Mouse (Mus musculus): Measurements from ENCODE around the gene Fam69a. TPM values are rescaled to one million over a fixed set of nuclear protein-coding genes. Genes with fewer than 3 reads are reported as not detected.
A peak's percentile ranks its signal among the peaks of the same experiment; 100 is the strongest.

Gene Fam69a
- polyA plus RNA-seq, 1 experiment from 2014 or later, result 48.5 TPM

DNA sequence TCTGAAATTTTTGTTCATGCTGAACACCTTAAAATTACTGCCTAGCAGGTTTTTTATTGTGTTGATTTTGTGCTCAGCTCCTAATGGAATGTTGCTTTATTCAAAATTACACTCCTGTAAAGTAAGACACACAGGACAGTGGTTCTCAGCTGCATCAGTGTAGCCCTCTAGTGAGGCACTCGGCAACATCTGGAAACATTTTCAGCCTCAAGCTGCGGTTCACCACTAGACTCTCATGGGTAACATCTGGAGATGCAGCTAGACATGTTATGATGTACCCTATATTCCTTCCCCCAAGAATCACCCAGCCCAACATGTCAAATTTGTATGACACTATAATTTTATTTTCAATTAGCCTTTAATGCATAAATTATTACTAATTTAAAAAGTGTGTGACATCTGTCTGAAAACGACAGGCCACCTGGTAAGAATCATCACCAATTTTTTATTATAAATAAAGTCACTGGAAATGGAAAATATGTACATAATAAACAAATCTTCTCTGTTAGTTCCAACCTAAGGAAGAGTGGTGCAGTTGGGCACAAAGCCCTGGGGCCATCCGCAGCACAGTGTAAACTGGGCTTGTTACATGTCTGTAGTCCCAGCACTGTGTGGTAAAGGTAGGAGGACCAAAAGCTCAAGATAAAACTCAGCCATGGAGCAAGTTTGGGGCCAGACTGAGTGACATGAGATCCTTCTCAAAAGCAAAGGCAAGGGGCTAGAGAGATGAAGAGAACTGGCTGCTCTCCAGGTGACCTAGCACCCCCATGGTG is 53.5 kb downstream of the Fam69a start:
- 86% methylated on average over 4 of the region's 4 CpGs for WGBS
- Histone ChIP-seq H3K4me1 (ENCODE audit: control insufficient read depth, insufficient read depth, low read length) (no peaks in the 10 kb centered on the region), H3K36me3 (ENCODE audit: control insufficient read depth, insufficient read depth, low read length) (no peaks in the 10 kb centered on the region), H3K4me2 (ENCODE audit: low read length) (no peak overlapping the region), H3K27ac (replicated peaks; ENCODE audit: low read depth, low read length) (no peak overlapping the region), H3K9ac (replicated peaks; ENCODE audit: low read length) (no peak overlapping the region), H3K4me3 (replicated peaks; ENCODE audit: low read depth, low read length) (no peak overlapping the region), H3K9me3 (ENCODE audit: control insufficient read depth, low read length) (no peaks in the 10 kb centered on the region), H3K27me3 (ENCODE audit: control insufficient read depth, insufficient read depth, low read length) (no peaks in the 10 kb centered on the region)
- ATAC-seq (ENCODE audit: low FRiP score, low TSS enrichment), result no peak
- no peak for DNase-seq

DNA sequence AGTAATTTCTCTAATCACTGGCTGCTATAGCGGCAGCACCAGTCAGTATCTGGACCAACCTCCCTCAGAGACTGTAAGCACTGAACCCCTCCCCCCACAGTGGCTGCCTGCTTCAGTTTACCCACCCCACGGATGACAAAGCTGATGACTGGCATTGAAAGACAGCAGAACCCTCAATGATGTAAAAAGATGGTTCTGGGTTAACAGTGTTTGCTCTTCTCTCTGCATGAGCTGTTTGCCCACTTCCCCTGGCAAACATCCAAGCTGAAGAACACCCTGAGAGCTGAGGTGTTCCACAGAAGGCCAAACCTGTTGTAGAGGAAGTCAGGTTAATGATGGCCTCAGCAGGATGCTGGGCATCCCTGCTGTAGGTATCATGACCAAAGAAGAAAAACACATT is 54.3 kb downstream of the Fam69a start:
- no peak overlapping the region for H3K4me3 ChIP-seq (replicated peaks; ENCODE audit: low read depth, low read length)
- H3K36me3 ChIP-seq (ENCODE audit: control insufficient read depth, insufficient read depth, low read length), result no peaks in the 10 kb centered on the region
- DNase-seq (no peak), ATAC-seq (ENCODE audit: low FRiP score, low TSS enrichment) (no peak)
- H3K9ac ChIP-seq (replicated peaks; ENCODE audit: low read length), result no peak overlapping the region
- 59% methylated on average over 2 of the region's 2 CpGs for WGBS
- H3K9me3 ChIP-seq (ENCODE audit: control insufficient read depth, low read length), result no peaks in the 10 kb centered on the region
- H3K4me2 ChIP-seq (ENCODE audit: low read length), result no peak overlapping the region
- H3K27ac ChIP-seq (replicated peaks; ENCODE audit: low read depth, low read length), result no peak overlapping the region
- no peaks in the 10 kb centered on the region for H3K4me1 ChIP-seq (ENCODE audit: control insufficient read depth, insufficient read depth, low read length)
- no peaks in the 10 kb centered on the region for H3K27me3 ChIP-seq (ENCODE audit: control insufficient read depth, insufficient read depth, low read length)

DNA sequence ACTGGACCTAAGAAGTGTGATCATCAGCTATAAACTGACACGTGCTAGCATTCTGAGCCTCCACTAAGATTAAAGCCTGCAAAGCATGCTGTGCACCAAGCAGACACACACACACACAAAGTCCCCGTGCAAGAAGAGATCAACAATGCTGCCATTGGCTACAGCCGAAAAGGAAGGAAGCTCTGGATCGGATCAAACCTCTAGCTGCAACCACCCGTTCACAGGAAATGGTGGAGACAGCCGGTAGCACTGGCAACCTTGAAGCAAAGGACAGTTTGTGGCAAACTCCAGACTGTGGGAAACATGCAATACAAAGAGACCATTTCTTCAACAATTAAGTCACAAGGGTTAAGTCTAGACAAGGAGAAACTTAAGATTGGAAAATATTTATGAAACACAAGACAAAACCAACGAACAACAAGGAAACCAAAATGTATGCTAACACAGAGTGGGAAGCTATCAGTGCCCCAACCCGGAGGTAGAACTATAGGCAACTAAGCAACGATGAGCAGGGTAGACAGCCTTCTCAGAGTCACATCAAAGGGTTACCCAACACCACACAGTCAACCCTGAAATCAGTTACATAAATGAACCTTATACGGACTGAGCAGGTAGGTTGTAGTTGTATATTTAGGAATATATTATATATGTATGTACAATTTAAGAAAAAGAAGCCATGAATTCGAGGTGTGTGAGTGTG is 60.2 kb downstream of the Fam69a start:
- ATAC-seq (ENCODE audit: low FRiP score, low TSS enrichment) (no peak), DNase-seq (no peak)
- Histone ChIP-seq H3K27me3 (ENCODE audit: control insufficient read depth, insufficient read depth, low read length) (no peaks in the 10 kb centered on the region), H3K27ac (replicated peaks; ENCODE audit: low read depth, low read length) (no peak overlapping the region), H3K4me2 (ENCODE audit: low read length) (no peak overlapping the region), H3K4me3 (replicated peaks; ENCODE audit: low read depth, low read length) (no peak overlapping the region), H3K9ac (replicated peaks; ENCODE audit: low read length) (no peak overlapping the region), H3K4me1 (ENCODE audit: control insufficient read depth, insufficient read depth, low read length) (no peaks in the 10 kb centered on the region), H3K36me3 (ENCODE audit: control insufficient read depth, insufficient read depth, low read length) (no peaks in the 10 kb centered on the region), H3K9me3 (ENCODE audit: control insufficient read depth, low read length) (no peaks in the 10 kb centered on the region)
- 86% methylated on average over 11 of the region's 11 CpGs for WGBS

DNA sequence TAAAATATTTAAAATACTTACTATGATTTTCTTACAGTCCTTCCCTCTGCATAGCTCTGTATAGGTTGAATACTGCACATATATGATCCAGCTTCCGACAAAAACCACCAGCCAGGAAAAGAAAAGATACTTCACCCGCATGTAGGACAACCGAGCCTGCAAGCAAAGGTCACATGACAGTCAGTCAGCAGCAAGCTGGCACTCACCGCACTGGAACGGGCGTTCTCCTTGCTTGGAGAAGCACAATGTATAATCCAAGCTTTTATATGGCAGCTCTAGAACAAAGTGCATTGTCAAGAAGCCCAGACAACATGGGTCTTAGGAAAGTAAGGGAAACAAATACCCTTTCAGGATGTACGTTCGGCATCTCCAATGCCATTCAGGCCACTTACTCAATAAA is 62.3 kb downstream of the Fam69a start:
- no peak overlapping the region for H3K9ac ChIP-seq (replicated peaks; ENCODE audit: low read length)
- DNase-seq (no peak), ATAC-seq (ENCODE audit: low FRiP score, low TSS enrichment) (no peak)
- no peaks in the 10 kb centered on the region for H3K27me3 ChIP-seq (ENCODE audit: control insufficient read depth, insufficient read depth, low read length)
- no peaks in the 10 kb centered on the region for H3K4me1 ChIP-seq (ENCODE audit: control insufficient read depth, insufficient read depth, low read length)
- H3K27ac ChIP-seq (replicated peaks; ENCODE audit: low read depth, low read length), result no peak overlapping the region
- no peaks in the 10 kb centered on the region for H3K9me3 ChIP-seq (ENCODE audit: control insufficient read depth, low read length)
- 62% methylated on average over 8 of the region's 8 CpGs for WGBS
- H3K36me3 ChIP-seq (ENCODE audit: control insufficient read depth, insufficient read depth, low read length), result no peaks in the 10 kb centered on the region
- no peak overlapping the region for H3K4me2 ChIP-seq (ENCODE audit: low read length)
- no peak overlapping the region for H3K4me3 ChIP-seq (replicated peaks; ENCODE audit: low read depth, low read length)

DNA sequence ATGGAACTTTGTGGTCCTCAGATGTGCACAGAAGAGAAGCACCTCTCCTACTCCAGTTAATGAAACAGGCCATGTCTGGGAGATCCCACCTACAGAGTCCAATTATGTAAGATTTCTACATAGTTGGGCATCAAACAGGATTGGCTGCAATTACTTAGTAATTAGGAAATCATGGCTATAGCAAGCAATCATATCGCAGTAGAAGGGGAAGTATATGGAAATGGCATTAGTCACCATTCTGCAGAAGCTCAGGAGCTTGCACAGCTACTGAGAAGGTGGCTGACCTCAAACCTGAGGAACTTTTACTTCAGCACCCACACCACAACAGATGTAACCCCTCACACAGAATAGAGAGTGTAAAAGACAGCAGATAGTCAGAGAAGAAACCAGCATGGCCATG is 64.0 kb downstream of the Fam69a start:
- ATAC-seq (ENCODE audit: low FRiP score, low TSS enrichment) (no peak), DNase-seq (no peak)
- Histone ChIP-seq H3K27ac (replicated peaks; ENCODE audit: low read depth, low read length) (no peak overlapping the region), H3K4me3 (replicated peaks; ENCODE audit: low read depth, low read length) (no peak overlapping the region), H3K27me3 (ENCODE audit: control insufficient read depth, insufficient read depth, low read length) (no peaks in the 10 kb centered on the region), H3K9me3 (ENCODE audit: control insufficient read depth, low read length) (no peaks in the 10 kb centered on the region), H3K9ac (replicated peaks; ENCODE audit: low read length) (no peak overlapping the region), H3K4me2 (ENCODE audit: low read length) (no peak overlapping the region), H3K36me3 (ENCODE audit: control insufficient read depth, insufficient read depth, low read length) (0 out of 2 replicates have a peak, but pooled peaks cover 2% of the 10 kb centered on the region), H3K4me1 (ENCODE audit: control insufficient read depth, insufficient read depth, low read length) (no peaks in the 10 kb centered on the region)
- WGBS, result 93% methylated on average over 1 of the region's 1 CpGs

DNA sequence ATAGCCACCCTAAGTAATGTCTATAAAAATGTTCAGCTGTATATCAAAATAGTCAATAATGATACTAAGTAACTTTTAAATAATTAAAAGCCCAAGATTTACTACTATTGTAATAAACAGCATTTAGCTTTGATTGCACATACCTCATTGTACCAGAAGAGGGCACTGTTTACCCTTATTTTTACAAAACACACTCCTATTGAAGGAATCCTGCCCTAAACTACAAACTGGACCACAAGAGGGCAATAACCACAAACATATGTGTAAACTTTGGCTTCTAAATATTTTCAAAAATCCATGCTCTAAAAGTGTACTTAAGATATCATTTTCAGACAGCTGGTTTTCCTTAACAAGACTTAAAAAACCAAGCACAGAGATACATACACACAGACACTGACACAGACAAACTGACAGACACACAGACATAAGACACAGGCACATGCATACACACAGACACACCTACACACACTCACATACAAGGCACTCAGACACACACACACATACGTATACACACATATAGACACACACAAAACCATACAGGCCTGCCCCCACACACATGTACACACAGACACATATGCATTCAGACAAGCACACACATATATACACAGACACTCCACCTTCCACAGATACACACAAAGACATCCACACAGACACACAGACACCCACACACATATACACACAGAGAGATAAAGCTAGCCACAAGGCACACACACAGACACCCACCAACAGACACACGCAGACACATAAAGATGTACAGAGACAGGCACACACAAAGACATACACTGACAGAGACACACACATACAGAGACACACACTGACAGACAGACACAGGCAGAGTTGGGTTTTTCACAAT is 65.3 kb downstream of the Fam69a start:
- DNase-seq (peak; percentile 88), ATAC-seq (ENCODE audit: low FRiP score, low TSS enrichment) (no peak)
- Histone ChIP-seq H3K27me3 (ENCODE audit: control insufficient read depth, insufficient read depth, low read length) (no peaks in the 10 kb centered on the region), H3K9ac (replicated peaks; ENCODE audit: low read length) (no peak overlapping the region), H3K4me1 (ENCODE audit: control insufficient read depth, insufficient read depth, low read length) (no peaks in the 10 kb centered on the region), H3K4me3 (replicated peaks; ENCODE audit: low read depth, low read length) (no peak overlapping the region), H3K4me2 (ENCODE audit: low read length) (no peak overlapping the region), H3K9me3 (ENCODE audit: control insufficient read depth, low read length) (no peaks in the 10 kb centered on the region), H3K36me3 (ENCODE audit: control insufficient read depth, insufficient read depth, low read length) (0 out of 2 replicates have a peak, but pooled peaks cover 2% of the 10 kb centered on the region), H3K27ac (replicated peaks; ENCODE audit: low read depth, low read length) (no peak overlapping the region)
- WGBS, result 63% methylated on average over 2 of the region's 2 CpGs

DNA sequence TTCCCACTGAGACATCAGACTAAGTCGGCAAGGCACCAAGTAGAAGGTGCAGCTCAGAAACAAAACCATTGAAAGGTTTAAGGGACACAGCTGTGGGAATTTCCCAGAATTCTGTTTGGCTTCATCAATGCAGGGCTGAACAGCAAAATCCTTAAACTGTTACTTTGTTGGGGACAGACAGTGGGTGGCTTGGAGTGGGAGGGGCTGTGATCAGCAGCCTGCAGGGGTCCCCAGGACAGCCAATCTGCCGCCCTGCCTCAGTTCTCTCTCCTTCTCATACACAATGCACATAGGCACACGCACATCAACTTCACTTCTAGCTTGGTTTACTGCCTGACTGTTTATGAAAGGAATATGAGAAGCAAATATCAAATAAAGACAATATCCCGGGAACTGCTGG is 71.6 kb downstream of the Fam69a start:
- H3K4me3 ChIP-seq (replicated peaks; ENCODE audit: low read depth, low read length), result no peak overlapping the region

DNA sequence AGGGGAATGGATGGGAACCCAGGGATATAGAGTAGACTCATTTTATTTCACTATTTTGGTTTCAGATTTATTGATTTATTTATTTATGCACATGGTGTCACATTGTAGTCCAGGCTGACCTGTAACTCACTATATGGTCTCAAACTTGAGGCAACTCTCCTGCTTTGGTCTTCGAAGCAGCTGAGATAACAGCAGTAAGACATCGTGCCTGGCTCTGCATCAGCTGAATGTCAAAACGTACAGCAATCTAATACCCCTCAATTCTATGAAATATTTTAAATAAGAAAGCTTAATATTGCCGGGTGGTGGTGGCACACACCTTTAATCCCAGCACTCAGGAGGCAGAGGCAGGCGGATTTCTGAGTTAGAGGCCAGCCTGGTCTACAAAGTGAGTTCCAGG is 75.9 kb downstream of the Fam69a start:
- no peak overlapping the region for H3K9ac ChIP-seq (replicated peaks; ENCODE audit: low read length)
- 92% methylated on average over 5 of the region's 5 CpGs for WGBS
- H3K27ac ChIP-seq (replicated peaks; ENCODE audit: low read depth, low read length), result no peak overlapping the region
- H3K4me1 ChIP-seq (ENCODE audit: control insufficient read depth, insufficient read depth, low read length), result no peaks in the 10 kb centered on the region
- no peaks in the 10 kb centered on the region for H3K9me3 ChIP-seq (ENCODE audit: control insufficient read depth, low read length)
- peaks cover 38% of the 10 kb centered on the region for H3K36me3 ChIP-seq (ENCODE audit: control insufficient read depth, insufficient read depth, low read length)
- ATAC-seq (ENCODE audit: low FRiP score, low TSS enrichment) (no peak), DNase-seq (no peak)
- no peaks in the 10 kb centered on the region for H3K27me3 ChIP-seq (ENCODE audit: control insufficient read depth, insufficient read depth, low read length)
- H3K4me3 ChIP-seq (replicated peaks; ENCODE audit: low read depth, low read length), result no peak overlapping the region
- H3K4me2 ChIP-seq (ENCODE audit: low read length), result no peak overlapping the region

More for the DNA sequence above, 71.6 kb downstream of the Fam69a start:
- H3K9me3 ChIP-seq (ENCODE audit: control insufficient read depth, low read length), result no peaks in the 10 kb centered on the region
- no peak overlapping the region for H3K4me2 ChIP-seq (ENCODE audit: low read length)
- H3K9ac ChIP-seq (replicated peaks; ENCODE audit: low read length), result no peak overlapping the region
- H3K27me3 ChIP-seq (ENCODE audit: control insufficient read depth, insufficient read depth, low read length), result no peaks in the 10 kb centered on the region
- DNase-seq (no peak), ATAC-seq (ENCODE audit: low FRiP score, low TSS enrichment) (no peak)
- 0 out of 2 replicates have a peak, but pooled peaks cover 2% of the 10 kb centered on the region for H3K36me3 ChIP-seq (ENCODE audit: control insufficient read depth, insufficient read depth, low read length)
- WGBS, result 38% methylated on average over 4 of the region's 4 CpGs
- H3K27ac ChIP-seq (replicated peaks; ENCODE audit: low read depth, low read length), result no peak overlapping the region
- no peaks in the 10 kb centered on the region for H3K4me1 ChIP-seq (ENCODE audit: control insufficient read depth, insufficient read depth, low read length)

All from midbrain, embryonic 14.5 days (tissue).